Mouse (Mus musculus): Measurements from ENCODE around the gene Golph3.

Gene Golph3

GRCm38 (mm10) chr15:12321091-12321787 lies at the start of gene Golph3:
TSS of gene Golph3 (plus strand) at chr15:12321450.
- DNase-seq (ENCODE audit: extremely low read depth, insufficient read length, low spot score): peak; percentile 93

GRCm38 (mm10) chr15:12273325-12274052 lies 47.8 kb upstream of the Golph3 start:
- DNase-seq (ENCODE audit: extremely low read depth, insufficient read length, low spot score): no peak

DNA sequence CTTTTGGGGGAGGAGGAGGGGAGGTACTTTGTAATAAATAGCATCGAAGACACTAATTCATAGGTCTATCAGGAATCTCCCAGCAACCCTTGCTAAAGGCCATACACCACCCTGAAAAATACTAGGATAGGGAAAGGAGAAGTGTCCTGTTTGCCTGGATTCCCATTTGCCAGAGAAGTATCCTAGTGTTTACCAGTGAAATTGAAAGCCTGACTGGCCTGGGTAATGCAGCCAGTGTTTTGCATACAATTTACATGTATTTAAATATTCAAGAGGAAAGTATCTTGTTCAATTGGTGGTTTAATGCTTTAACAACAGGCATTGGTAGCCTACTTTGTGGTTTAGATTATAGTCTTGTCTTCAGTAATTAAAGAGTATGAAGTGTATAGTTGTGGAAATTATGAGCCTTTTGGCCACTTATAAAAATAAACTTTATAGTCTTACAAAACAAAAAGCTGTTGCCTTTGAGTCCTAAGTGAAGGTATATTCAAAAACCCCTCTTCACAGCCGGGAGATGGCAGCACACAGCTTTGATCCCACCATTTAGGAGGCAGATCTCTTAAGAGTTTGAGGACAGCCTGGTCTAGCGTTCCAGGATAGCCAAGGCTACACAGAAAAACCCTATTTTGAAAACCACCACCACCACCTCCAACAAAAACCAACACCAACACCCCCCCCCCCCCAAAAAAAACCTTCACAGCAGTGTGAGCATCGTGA lies 47.0 kb upstream of the Golph3 start:
- no peak for DNase-seq (ENCODE audit: extremely low read depth, insufficient read length, low spot score)

DNA sequence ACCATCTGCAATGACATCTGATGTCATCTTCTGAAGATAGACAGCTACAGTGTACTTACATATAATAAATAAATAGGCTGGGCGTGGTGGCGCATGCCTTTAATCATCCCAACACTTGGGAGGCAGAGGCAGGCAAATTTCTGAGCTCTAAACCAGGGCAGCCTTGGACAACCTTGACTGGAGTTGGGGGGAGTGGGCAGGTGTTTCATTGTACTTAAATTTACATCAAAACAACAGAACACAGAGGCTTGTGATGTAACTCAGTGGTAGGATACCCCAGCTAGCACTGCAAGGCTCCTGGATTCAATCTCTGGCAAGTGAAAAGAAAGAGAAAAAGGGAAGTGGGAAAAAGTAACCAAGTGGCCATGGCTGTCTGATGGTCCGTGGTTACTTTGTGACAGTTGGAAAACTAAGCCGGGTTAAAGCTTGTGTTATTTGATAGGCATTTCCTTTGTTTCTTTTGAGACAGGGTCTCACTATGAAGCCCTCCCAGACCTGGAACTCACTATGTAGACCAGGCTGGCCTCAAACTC lies 46.1 kb upstream of the Golph3 start:
- DNase-seq (ENCODE audit: extremely low read depth, insufficient read length, low spot score): no peak

- no peak for DNase-seq (ENCODE audit: extremely low read depth, insufficient read length, low spot score)
Observed at GRCm38 (mm10) chr15:12279816-12280215, 41.4 kb upstream of the Golph3 start.

DNA sequence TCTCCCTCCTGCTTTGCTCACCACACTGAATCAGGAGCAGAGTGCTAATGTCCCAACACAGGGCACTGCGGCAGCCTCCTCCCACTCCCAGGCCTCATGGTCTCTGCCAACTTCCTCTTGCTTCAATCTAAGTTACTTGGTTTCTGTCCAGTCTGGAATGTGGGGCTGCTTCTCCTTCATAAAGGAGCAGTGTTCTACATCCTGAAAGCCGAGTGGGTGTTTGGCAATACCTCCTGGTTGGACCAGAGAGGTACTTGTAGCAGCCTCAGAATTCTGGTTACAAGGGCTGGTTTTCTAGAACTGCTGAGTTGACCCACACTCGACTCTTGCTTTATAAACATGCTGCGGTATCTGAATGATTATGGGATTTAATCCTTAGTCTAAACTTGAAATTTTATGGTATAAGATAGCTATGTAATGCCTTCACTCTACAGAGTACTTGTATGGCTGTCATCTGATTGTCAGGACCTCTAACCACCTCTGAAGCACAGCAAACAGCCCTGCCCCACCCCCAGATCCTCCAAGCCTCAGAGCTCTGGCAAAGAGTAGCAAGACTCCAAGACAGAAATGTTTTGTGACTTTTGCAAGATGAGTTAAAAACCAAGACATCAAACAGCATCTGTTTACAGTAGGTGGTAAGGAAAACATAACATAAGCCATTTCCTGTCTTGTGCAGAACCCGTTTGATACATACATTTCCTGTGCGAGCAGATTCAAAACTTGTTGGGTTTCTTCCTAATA lies 36.3 kb upstream of the Golph3 start:
- DNase-seq (ENCODE audit: extremely low read depth, insufficient read length, low spot score): no peak

DNA sequence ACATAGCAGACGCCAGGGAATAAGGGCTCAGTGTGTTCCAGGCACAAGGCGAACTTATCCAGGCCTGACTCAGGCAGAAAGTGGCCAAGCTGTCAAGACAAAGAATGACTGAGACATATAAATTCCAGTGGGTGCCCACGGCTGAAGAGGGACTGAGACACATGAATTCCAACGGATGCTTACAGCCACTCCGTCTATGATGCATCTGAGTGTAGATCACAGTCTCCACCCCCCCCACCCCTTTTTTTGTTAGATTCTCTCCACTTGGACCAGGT lies 35.8 kb upstream of the Golph3 start:
- no peak for DNase-seq (ENCODE audit: extremely low read depth, insufficient read length, low spot score)

GRCm38 (mm10) chr15:12290330-12290729 lies 30.9 kb upstream of the Golph3 start:
- no peak for DNase-seq (ENCODE audit: extremely low read depth, insufficient read length, low spot score)

- no peak for DNase-seq (ENCODE audit: extremely low read depth, insufficient read length, low spot score)
Observed at GRCm38 (mm10) chr15:12291757-12292156, 29.5 kb upstream of the Golph3 start.

DNA sequence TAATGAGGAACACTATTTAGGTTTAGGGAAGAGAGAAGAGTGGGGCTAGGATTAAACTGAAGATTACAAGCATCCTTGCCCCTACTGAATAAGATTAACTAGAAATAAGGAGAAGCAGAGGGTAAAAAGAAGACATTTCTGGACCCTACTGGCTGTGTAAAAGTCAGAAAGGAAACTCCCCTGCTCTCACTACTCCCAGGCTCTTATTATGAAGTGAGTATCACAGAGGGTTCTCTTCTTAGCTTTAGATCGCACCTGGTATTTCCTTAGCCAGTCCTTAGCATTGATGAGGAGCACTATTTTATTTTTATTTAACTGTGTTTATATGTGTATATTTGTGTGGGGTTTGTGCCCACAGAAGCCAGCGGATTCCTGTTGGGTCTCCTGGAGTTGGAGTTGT lies 25.0 kb upstream of the Golph3 start:
- DNase-seq (ENCODE audit: extremely low read depth, insufficient read length, low spot score): no peak

DNA sequence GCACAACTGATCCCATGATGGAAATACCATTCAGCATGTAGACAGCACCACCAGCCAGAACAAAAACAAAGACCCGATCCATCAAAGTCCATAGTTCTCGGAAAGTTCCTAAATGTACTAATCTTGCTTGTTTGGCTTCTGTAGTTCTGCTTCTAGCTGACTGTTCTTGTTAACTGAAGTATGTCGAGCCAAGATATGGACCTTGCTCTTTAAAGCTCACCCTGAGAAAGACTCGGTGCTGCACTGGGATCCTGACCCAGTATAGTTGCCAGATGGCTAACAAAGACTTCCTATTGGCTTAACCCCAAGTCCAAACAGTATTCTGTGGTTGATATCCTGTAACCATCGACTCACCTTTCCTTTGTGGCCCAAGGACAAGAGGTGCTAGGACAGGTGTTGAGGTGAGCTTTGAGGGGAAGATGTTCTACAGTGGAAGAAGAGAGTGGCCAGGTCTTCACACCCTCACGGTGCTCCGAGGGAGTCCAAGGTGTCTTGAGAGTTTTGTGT lies 23.0 kb upstream of the Golph3 start:
- no peak for DNase-seq (ENCODE audit: extremely low read depth, insufficient read length, low spot score)

- DNase-seq (ENCODE audit: extremely low read depth, insufficient read length, low spot score): no peak
Observed at GRCm38 (mm10) chr15:12301771-12302170, 19.5 kb upstream of the Golph3 start.

- DNase-seq (ENCODE audit: extremely low read depth, insufficient read length, low spot score): no peak
Observed at GRCm38 (mm10) chr15:12306188-12307071, 14.8 kb upstream of the Golph3 start.

DNA sequence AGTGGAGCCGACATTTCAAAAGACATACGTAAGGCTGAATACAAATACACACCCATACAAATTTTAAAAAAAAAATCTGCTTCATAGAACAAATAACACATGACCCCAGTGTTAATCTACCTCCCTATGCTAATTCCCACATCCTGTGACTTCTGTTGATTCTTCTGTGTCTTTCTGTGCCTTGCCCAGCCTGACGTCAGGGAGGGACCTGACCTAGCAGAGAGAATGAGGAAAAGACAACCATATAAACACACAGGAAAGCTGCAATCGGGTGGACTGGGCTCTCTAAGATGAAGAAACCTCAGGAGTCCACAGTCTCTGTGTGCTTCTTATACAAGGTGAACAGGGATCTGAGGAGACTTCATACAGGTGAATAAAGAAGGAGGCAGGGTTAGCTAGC lies 14.1 kb upstream of the Golph3 start:
- no peak for DNase-seq (ENCODE audit: extremely low read depth, insufficient read length, low spot score)

DNA sequence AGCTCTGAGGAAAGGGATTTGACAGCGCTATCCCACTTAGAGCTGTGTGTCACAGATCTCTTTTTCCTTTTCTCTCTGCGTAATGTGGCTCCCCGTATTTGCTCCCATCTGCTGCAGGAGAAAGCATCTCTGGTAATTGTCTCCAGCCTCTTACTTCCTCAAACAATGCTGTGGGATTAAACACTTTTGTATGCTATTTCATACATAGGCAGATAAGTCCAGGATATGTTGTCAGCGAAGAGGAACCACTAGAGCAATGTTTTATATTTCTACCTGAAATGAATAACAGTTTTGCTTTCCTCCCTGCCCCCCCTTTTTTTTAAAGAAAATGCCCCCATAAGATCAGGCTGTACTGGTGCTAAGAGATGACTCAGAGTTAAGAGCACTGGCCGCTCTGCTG lies 12.7 kb upstream of the Golph3 start:
- no peak for DNase-seq (ENCODE audit: extremely low read depth, insufficient read length, low spot score)

DNA sequence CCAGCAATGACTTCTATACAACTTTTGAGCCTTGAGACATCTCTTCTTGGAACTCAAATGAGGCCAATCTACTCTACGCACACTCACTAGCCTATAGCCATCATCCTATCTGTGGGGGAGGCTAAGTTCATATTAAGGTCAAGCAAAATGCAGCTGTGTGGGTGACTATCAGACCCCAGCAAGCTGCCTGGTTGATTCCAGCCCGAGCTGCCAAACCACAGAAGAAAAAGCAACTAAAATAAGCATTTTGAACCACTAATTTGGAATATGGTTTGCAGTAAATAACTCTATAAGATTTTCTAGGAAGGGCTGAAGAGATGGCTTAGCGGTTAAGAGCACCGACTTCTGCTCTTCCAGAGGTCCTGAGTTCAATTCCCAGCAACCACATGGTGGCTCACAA lies 10.6 kb upstream of the Golph3 start:
- no peak for DNase-seq (ENCODE audit: extremely low read depth, insufficient read length, low spot score)

DNA sequence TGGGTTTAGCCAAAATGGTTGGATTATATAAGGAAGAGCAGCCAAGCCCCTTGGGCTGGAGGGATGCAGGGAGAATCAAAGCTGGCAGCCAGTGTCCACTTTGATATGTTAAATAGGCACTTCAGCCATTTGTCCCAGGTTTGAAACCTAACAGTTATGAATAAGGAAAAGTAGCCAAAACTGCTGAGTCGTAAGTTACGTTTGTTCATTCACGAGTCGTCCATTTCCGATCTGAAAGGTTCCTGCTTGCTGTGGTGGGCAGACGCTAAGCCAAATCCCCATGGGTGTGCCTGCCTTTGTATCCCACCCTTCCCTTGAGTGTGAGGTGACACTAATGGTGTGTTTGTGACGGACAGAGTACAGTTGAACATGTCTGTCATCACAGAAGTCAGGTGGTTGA lies 9.8 kb upstream of the Golph3 start:
- no peak for DNase-seq (ENCODE audit: extremely low read depth, insufficient read length, low spot score)

- DNase-seq (ENCODE audit: extremely low read depth, insufficient read length, low spot score): no peak
Observed at GRCm38 (mm10) chr15:12313255-12313654, 8.0 kb upstream of the Golph3 start.

GRCm38 (mm10) chr15:12314584-12314983 lies 6.7 kb upstream of the Golph3 start:
- DNase-seq (ENCODE audit: extremely low read depth, insufficient read length, low spot score): no peak

DNA sequence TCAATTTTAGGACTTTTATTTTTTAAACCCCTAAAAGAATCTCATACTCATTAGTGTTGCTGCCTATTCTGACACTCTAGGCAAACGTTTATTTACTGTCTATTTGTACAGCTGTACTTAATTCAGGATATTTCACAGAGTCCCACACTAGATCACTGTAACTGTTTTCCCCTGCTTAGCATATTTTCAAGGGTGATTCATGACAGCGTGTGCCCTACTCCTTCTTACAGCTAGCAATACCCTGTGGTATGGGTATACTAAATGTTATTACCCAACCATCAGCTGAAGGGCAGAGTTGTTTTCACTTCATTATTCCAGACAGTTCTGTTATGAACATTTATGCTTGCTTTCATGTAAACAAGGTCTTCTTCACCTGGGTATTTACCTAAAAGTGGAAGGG lies 5.3 kb upstream of the Golph3 start:
- DNase-seq (ENCODE audit: extremely low read depth, insufficient read length, low spot score): no peak

Measured in 3134 (cell line).